20 mouse cellular contexts compared by ENCODE assay signal in genomic region chr12:79647382-79647781, GRCm38 (mm10).
DNase-seq lines count a peak whose midpoint lies in the region; ATAC-seq and TF ChIP-seq lines count a peak whose summit lies in the region.
"Had no signal": no experiment of that assay in that cellular context is flagged by ENCODE, and none has a peak within 500 bp of the region (broad histone marks: within the 10 kb centered on the region; RNA-seq: fewer than 3 reads in every experiment).

No protein-coding gene starts in this region.

- H3K9me3 ChIP-seq in liver, postnatal 0 days (ENCODE audit: low read length) = no peaks in the 10 kb centered on the region
- H3K9me3 ChIP-seq in liver, embryonic 11.5 days (ENCODE audit: control insufficient read depth, low read length) = no peaks in the 10 kb centered on the region
- H3K9me3 ChIP-seq in embryonic facial prominence, embryonic 10.5 days = no peaks in the 10 kb centered on the region
- H3K9me3 ChIP-seq: forebrain, embryonic 15.5 days; hindbrain, embryonic 15.5 days; intestine, embryonic 15.5 days; liver, embryonic 12.5 days; midbrain, embryonic 13.5 days; neural tube, embryonic 13.5 days had no signal

- peaks cover 20% of the 10 kb centered on the region for H3K4me1 ChIP-seq in liver, postnatal 0 days (ENCODE audit: insufficient read depth)
- H3K4me1 ChIP-seq in liver, embryonic 11.5 days (replicated peaks; ENCODE audit: control insufficient read depth, insufficient read depth, low read length) = no peaks in the 10 kb centered on the region
- H3K4me1 ChIP-seq in embryonic facial prominence, embryonic 10.5 days = peaks cover 16% of the 10 kb centered on the region
- H3K4me1 ChIP-seq: forebrain, embryonic 15.5 days; hindbrain, embryonic 15.5 days; liver, embryonic 12.5 days had no signal

- no peak for ATAC-seq in CD4-positive, CD25-positive, alpha-beta regulatory T cell, adult 4 months
- ATAC-seq in liver, postnatal 0 days = no peak
- ATAC-seq in liver, embryonic 11.5 days (replicated peaks; ENCODE audit: low FRiP score) = no peak
- peak; percentile 9; the same call in 1 of the 2 replicates for ATAC-seq in megakaryocyte, adult 5-6 weeks (ENCODE audit: poor library complexity, severe bottlenecking)
- ATAC-seq: forebrain, embryonic 15.5 days; intestine, embryonic 15.5 days; liver, embryonic 12.5 days; midbrain, embryonic 13.5 days had no signal

- H3K27me3 ChIP-seq in liver, postnatal 0 days (ENCODE audit: insufficient read depth, low read length) = no peaks in the 10 kb centered on the region
- H3K27me3 ChIP-seq in liver, embryonic 11.5 days (replicated peaks; ENCODE audit: control insufficient read depth, insufficient read depth, low read length) = no peaks in the 10 kb centered on the region
- H3K27me3 ChIP-seq in embryonic facial prominence, embryonic 10.5 days (replicated peaks; ENCODE audit: low read depth, poor library complexity, severe bottlenecking) = no peaks in the 10 kb centered on the region
- H3K27me3 ChIP-seq: forebrain, embryonic 15.5 days; hindbrain, embryonic 15.5 days; intestine, embryonic 15.5 days; liver, embryonic 12.5 days; midbrain, embryonic 13.5 days; neural tube, embryonic 13.5 days had no signal

- H3K36me3 ChIP-seq in liver, postnatal 0 days (replicated peaks; ENCODE audit: insufficient read depth, low read length) = no peaks in the 10 kb centered on the region
- H3K36me3 ChIP-seq in liver, embryonic 11.5 days (ENCODE audit: control insufficient read depth, insufficient read depth, low read length) = no peaks in the 10 kb centered on the region
- no peaks in the 10 kb centered on the region for H3K36me3 ChIP-seq in embryonic facial prominence, embryonic 10.5 days (replicated peaks)
- H3K36me3 ChIP-seq: forebrain, embryonic 15.5 days; hindbrain, embryonic 15.5 days; intestine, embryonic 15.5 days; liver, embryonic 12.5 days; midbrain, embryonic 13.5 days; neural tube, embryonic 13.5 days had no signal

- WGBS in liver, postnatal 0 days (ENCODE audit: insufficient replicate concordance) = 88% methylated on average over 6 of the region's 6 CpGs
- WGBS in liver, embryonic 11.5 days = 77% methylated on average over 6 of the region's 6 CpGs
- 92% methylated on average over 6 of the region's 6 CpGs for WGBS in embryonic facial prominence, embryonic 10.5 days

- H3K27ac ChIP-seq in liver, postnatal 0 days (ENCODE audit: low read depth) = peak overlapping the region; percentile 24; the same call in 1 of the 2 replicates
- H3K27ac ChIP-seq in liver, embryonic 11.5 days (ENCODE audit: low read depth, low read length) = no peak overlapping the region
- H3K27ac ChIP-seq in embryonic facial prominence, embryonic 10.5 days (replicated peaks) = peak overlapping the region; percentile 54
- H3K27ac ChIP-seq: forebrain, embryonic 15.5 days; hindbrain, embryonic 15.5 days; intestine, embryonic 15.5 days; liver, embryonic 12.5 days; midbrain, embryonic 13.5 days; neural tube, embryonic 13.5 days had no signal

- no peak overlapping the region for H3K9ac ChIP-seq in liver, postnatal 0 days (replicated peaks)
- no peak overlapping the region for H3K9ac ChIP-seq in liver, embryonic 11.5 days (ENCODE audit: low read depth, low read length)
- H3K9ac ChIP-seq: forebrain, embryonic 15.5 days; hindbrain, embryonic 15.5 days; intestine, embryonic 15.5 days; liver, embryonic 12.5 days; lung, embryonic 14.5 days; midbrain, embryonic 13.5 days; neural tube, embryonic 13.5 days had no signal

- peak; percentile 55 for DNase-seq in CD4-positive, CD25-positive, alpha-beta regulatory T cell, adult 2 months (ENCODE audit: low read depth, low spot score)
- DNase-seq in liver, postnatal 0 days = no peak
- DNase-seq in liver, embryonic 11.5 days (ENCODE audit: low spot score) = no peak
- DNase-seq in embryonic facial prominence, embryonic 10.5 days (ENCODE audit: low spot score) = no peak
- DNase-seq in T-cell, adult 2 months (ENCODE audit: low spot score) = no peak
- no peak for DNase-seq in ovary, postnatal 36 days (ENCODE audit: low spot score)
- DNase-seq: cerebellum, adult 11 months; cerebellum, postnatal 10 days; heart, postnatal 10 days; lung, embryonic 14.5 days; right cerebral cortex, postnatal 14 days had no signal

- no peak for TF ChIP-seq CTCF in liver, postnatal 0 days (IDR thresholded peaks at IDR 0.05; ENCODE audit: low read depth)

- TF ChIP-seq EP300 in liver, postnatal 0 days (IDR thresholded peaks at IDR 0.05; ENCODE audit: low read depth) = no peak

- H3K4me2 ChIP-seq in liver, postnatal 0 days (ENCODE audit: low read depth, low read length) = no peak overlapping the region
- no peak overlapping the region for H3K4me2 ChIP-seq in liver, embryonic 11.5 days
- H3K4me2 ChIP-seq: forebrain, embryonic 15.5 days; heart, embryonic 11.5 days; hindbrain, embryonic 15.5 days; intestine, embryonic 15.5 days; liver, embryonic 12.5 days; lung, embryonic 14.5 days; midbrain, embryonic 13.5 days; neural tube, embryonic 13.5 days had no signal

- no peak overlapping the region for H3K4me3 ChIP-seq in liver, postnatal 0 days (ENCODE audit: low read depth, low read length)
- H3K4me3 ChIP-seq in liver, embryonic 11.5 days (ENCODE audit: low read depth, low read length) = no peak overlapping the region
- no peak overlapping the region for H3K4me3 ChIP-seq in embryonic facial prominence, embryonic 10.5 days
- H3K4me3 ChIP-seq: forebrain, embryonic 15.5 days; hindbrain, embryonic 15.5 days; intestine, embryonic 15.5 days; liver, embryonic 12.5 days; midbrain, embryonic 13.5 days; neural tube, embryonic 13.5 days had no signal
